Mouse (Mus musculus): ENCODE results near the gene Clec4f. TPM values are rescaled to one million over a fixed set of nuclear protein-coding genes. Genes with fewer than 3 reads are reported as not detected.

The Clec4f gene
- total and polyA plus RNA-seq, 3 experiments: not detected

GRCm38 (mm10) chr6:83614469-83614868, 41.5 kb downstream of the Clec4f start:
- H3K79me2 ChIP-seq (replicated peaks; ENCODE audit: control insufficient read depth, extremely low read depth, insufficient read depth, poor library complexity, severe bottlenecking): no peaks in the 10 kb centered on the region
- H3K4me1 ChIP-seq (ENCODE audit: control insufficient read depth in 1 of 2, insufficient read depth in 2 of 2): no peaks in the 10 kb centered on the region
- H3K4me2 ChIP-seq (ENCODE audit: insufficient read depth, low read depth, poor library complexity, severe bottlenecking): no peak overlapping the region
- H3K27ac ChIP-seq (ENCODE audit: insufficient read depth, low read depth): no peak overlapping the region
- TF ChIP-seq TBP (conservative IDR thresholded peaks at IDR 0.05; ENCODE audit: low read depth, low read length): no peak
- no peak for TF ChIP-seq ZMIZ1 (IDR thresholded peaks at IDR 0.05; ENCODE audit: low read depth, low read length)
- TF ChIP-seq GABPA (IDR thresholded peaks at IDR 0.05; ENCODE audit: insufficient replicate concordance, low read depth, low read length): no peak
- no peak for TF ChIP-seq SIN3A (IDR thresholded peaks at IDR 0.05; ENCODE audit: low read length)
- TF ChIP-seq PAX5 (IDR thresholded peaks at IDR 0.05; ENCODE audit: low read length): no peak
- no peak for TF ChIP-seq MEF2A (IDR thresholded peaks at IDR 0.05; ENCODE audit: borderline replicate concordance, low read depth, low read length)
- TF ChIP-seq KAT2A (IDR thresholded peaks at IDR 0.05; ENCODE audit: insufficient replicate concordance, low read length): no peak
- no peak for TF ChIP-seq SMC3 (IDR thresholded peaks at IDR 0.05; ENCODE audit: low read depth, low read length)
- TF ChIP-seq NELFE (IDR thresholded peaks at IDR 0.05; ENCODE audit: low read depth, low read length): no peak
- no peak for TF ChIP-seq JUND (conservative IDR thresholded peaks at IDR 0.05; ENCODE audit: low read depth, low read length)
- TF ChIP-seq ETS1 (conservative IDR thresholded peaks at IDR 0.05; ENCODE audit: low read depth, low read length): no peak
- TF ChIP-seq JUN (IDR thresholded peaks at IDR 0.05; ENCODE audit: insufficient read depth, low read depth, low read length): no peak
- no peak for TF ChIP-seq RAD21 (IDR thresholded peaks at IDR 0.05; ENCODE audit: low read depth, low read length)
- no peak for TF ChIP-seq CTCF (conservative IDR thresholded peaks at IDR 0.05 in 1 of 2, IDR thresholded peaks at IDR 0.05 in 1 of 2; ENCODE audit: low read depth in 2 of 2, low read length in 2 of 2)
- no peak for TF ChIP-seq UBTF (IDR thresholded peaks at IDR 0.05; ENCODE audit: low read depth, low read length)
- no peak for TF ChIP-seq EP300 (IDR thresholded peaks at IDR 0.05; ENCODE audit: low read length)
- no peak for TF ChIP-seq USF2 (conservative IDR thresholded peaks at IDR 0.05; ENCODE audit: low read depth, low read length)
- no peak for TF ChIP-seq CHD2 (IDR thresholded peaks at IDR 0.05; ENCODE audit: low read length)
- no peak for TF ChIP-seq BHLHE40 (IDR thresholded peaks at IDR 0.05; ENCODE audit: low read depth, low read length)
- no peak for TF ChIP-seq NRF1 (IDR thresholded peaks at IDR 0.05; ENCODE audit: low read depth, low read length)
- DNase-seq (ENCODE audit: extremely low read depth): no peak
- no peak overlapping the region for H3K9ac ChIP-seq (ENCODE audit: insufficient read depth, low read depth)
- no peak overlapping the region for H3K4me3 ChIP-seq (replicated peaks in 1 of 3; ENCODE audit: low read depth in 2 of 3, low read length in 2 of 3, poor library complexity in 1 of 3)
- dilution Hi-C loops (cut with MboI; ENCODE audit: extremely low pct_ligation_motif_present, extremely low pct_unique_long_range_greater_than_20kb, low sequenced_read_pairs): no loop called here
- in situ Hi-C loops (cut with MboI; ENCODE audit: low pct_ligation_motif_present, low pct_unique_long_range_greater_than_20kb, low sequenced_read_pairs): no loop called here
- no peaks in the 10 kb centered on the region for H3K9me3 ChIP-seq (replicated peaks; ENCODE audit: low read length)
- H3K36me3 ChIP-seq (replicated peaks in 1 of 2; ENCODE audit: control insufficient read depth in 1 of 2, insufficient read depth in 1 of 2, low read length in 1 of 2): no peaks in the 10 kb centered on the region
- peaks cover 97% of the 10 kb centered on the region for H3K27me3 ChIP-seq (replicated peaks)

- TF ChIP-seq MAZ (IDR thresholded peaks at IDR 0.05; ENCODE audit: low read depth, low read length) (no peak), JUN (IDR thresholded peaks at IDR 0.05; ENCODE audit: insufficient read depth, low read depth, low read length) (no peak), MAFK (IDR thresholded peaks at IDR 0.05; ENCODE audit: insufficient replicate concordance, low read length) (no peak), KAT2A (IDR thresholded peaks at IDR 0.05; ENCODE audit: insufficient replicate concordance, low read length) (no peak), RCOR1 (conservative IDR thresholded peaks at IDR 0.05; ENCODE audit: low read depth, low read length) (no peak), GABPA (IDR thresholded peaks at IDR 0.05; ENCODE audit: insufficient replicate concordance, low read depth, low read length) (no peak), SMC3 (IDR thresholded peaks at IDR 0.05; ENCODE audit: low read depth, low read length) (no peak), UBTF (IDR thresholded peaks at IDR 0.05; ENCODE audit: low read depth, low read length) (no peak), NELFE (IDR thresholded peaks at IDR 0.05; ENCODE audit: low read depth, low read length) (no peak), MAX (IDR thresholded peaks at IDR 0.05; ENCODE audit: low read length) (no peak), POLR2A (IDR thresholded peaks at IDR 0.05; ENCODE audit: low read depth, low read length) (no peak), CTCF (conservative IDR thresholded peaks at IDR 0.05 in 1 of 2, IDR thresholded peaks at IDR 0.05 in 1 of 2; ENCODE audit: low read depth in 2 of 2, low read length in 2 of 2) (no peak), MXI1 (IDR thresholded peaks at IDR 0.05; ENCODE audit: low read depth, low read length) (no peak)
- no peak overlapping the region for H3K27ac ChIP-seq (ENCODE audit: insufficient read depth, low read depth)
- peaks cover 95% of the 10 kb centered on the region for H3K27me3 ChIP-seq (replicated peaks)
- no peak for DNase-seq (ENCODE audit: extremely low read depth)
- in situ Hi-C loops (cut with MboI; ENCODE audit: low pct_ligation_motif_present, low pct_unique_long_range_greater_than_20kb, low sequenced_read_pairs) (no loop called here), dilution Hi-C loops (cut with MboI; ENCODE audit: extremely low pct_ligation_motif_present, extremely low pct_unique_long_range_greater_than_20kb, low sequenced_read_pairs) (no loop called here)
- H3K79me2 ChIP-seq (replicated peaks; ENCODE audit: control insufficient read depth, extremely low read depth, insufficient read depth, poor library complexity, severe bottlenecking): no peaks in the 10 kb centered on the region
- no peak overlapping the region for H3K4me2 ChIP-seq (ENCODE audit: insufficient read depth, low read depth, poor library complexity, severe bottlenecking)
- H3K9ac ChIP-seq (ENCODE audit: insufficient read depth, low read depth): no peak overlapping the region
- no peaks in the 10 kb centered on the region for H3K4me1 ChIP-seq (ENCODE audit: control insufficient read depth in 1 of 2, insufficient read depth in 2 of 2)
- no peaks in the 10 kb centered on the region for H3K36me3 ChIP-seq (replicated peaks in 1 of 2; ENCODE audit: control insufficient read depth in 1 of 2, insufficient read depth in 1 of 2, low read length in 1 of 2)
- H3K9me3 ChIP-seq (replicated peaks; ENCODE audit: low read length): no peaks in the 10 kb centered on the region
- H3K4me3 ChIP-seq (replicated peaks in 1 of 3; ENCODE audit: low read depth in 2 of 3, low read length in 2 of 3, poor library complexity in 1 of 3): no peak overlapping the region
Observed at GRCm38 (mm10) chr6:83612976-83613375, 43.0 kb downstream of the Clec4f start.
